Mouse (Mus musculus) bone marrow macrophage, adult 2 months (primary cell): ENCODE data around the gene Pip4p1.

ENCODE experiments used
- CTCF ChIP-seq: IDR thresholded peaks from 2 replicates; pipeline ENCODE4 v1.5.1; 2012; ENCODE audit warnings: low read depth, mild to moderate bottlenecking, low read length, moderate library complexity
- POLR2A ChIP-seq: IDR thresholded peaks from 2 replicates; pipeline ENCODE4 v1.6.1; 2012; ENCODE audit warnings: mild to moderate bottlenecking, low read depth, low read length, borderline replicate concordance

DNA sequence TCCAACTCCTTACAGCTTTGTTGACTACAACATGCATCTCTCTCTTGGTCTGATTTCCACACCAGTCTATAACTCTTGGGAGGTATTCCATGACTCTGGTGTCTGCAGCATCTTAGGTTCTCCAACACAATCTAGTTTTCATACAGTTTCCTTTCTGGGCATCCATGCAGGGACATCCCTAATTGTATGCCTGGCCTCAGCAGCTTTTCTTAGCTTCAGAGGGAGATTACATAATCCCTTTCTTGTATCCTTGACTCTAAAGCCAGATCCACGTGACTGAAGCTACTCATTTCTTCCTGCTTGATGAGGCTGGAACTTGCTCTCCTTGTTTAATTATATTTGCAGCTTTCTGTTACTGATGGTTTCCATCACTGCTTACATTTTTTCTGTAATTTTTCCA, 6.0 kb upstream of the Pip4p1 start:
- TF ChIP-seq CTCF (no peak), POLR2A (no peak)
